In the genomic region with DNA sequence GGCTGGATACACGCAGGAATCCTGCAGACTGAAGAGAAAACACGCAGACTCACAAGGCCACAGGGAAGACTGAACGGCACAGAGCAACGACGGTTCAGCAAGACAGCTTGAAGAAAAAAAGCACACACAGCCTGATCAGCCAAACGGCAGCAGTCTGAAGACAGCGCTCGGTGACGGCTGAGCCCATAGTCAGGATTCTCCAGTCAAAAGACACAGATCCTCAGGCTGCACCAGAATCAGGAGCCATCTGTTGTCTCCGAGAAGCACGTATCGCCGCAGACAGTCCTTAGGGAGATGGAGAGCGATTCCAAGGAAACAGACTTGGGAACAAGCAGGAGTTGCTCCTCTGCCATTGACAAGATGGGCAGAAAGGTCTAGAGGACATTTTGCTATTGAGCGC, we compare ENCODE assay signal across 14 mouse cellular contexts. TPM values are rescaled to one million over a fixed set of nuclear protein-coding genes. Genes with fewer than 3 reads are reported as not detected.
DNase-seq lines count a peak whose midpoint lies in the region; ATAC-seq and TF ChIP-seq lines count a peak whose summit lies in the region.
"Had no signal": no experiment of that assay in that cellular context is flagged by ENCODE, and none has a peak within 500 bp of the region (broad histone marks: within the 10 kb centered on the region; RNA-seq: fewer than 3 reads in every experiment).

No protein-coding gene starts in this region.

- H3K9me3 ChIP-seq in hindbrain, embryonic 14.5 days (ENCODE audit: control insufficient read depth, low read length) = no peaks in the 10 kb centered on the region
- H3K9me3 ChIP-seq in neural tube, embryonic 15.5 days (replicated peaks) = no peaks in the 10 kb centered on the region
- H3K9me3 ChIP-seq: kidney, embryonic 15.5 days; liver, embryonic 12.5 days had no signal

- no peaks in the 10 kb centered on the region for H3K36me3 ChIP-seq in hindbrain, embryonic 14.5 days (replicated peaks; ENCODE audit: control insufficient read depth, insufficient read depth)
- H3K36me3 ChIP-seq in neural tube, embryonic 15.5 days = no peaks in the 10 kb centered on the region
- H3K36me3 ChIP-seq: kidney, embryonic 15.5 days; liver, embryonic 12.5 days had no signal

- DNase-seq in left cerebral cortex, adult 2 months (ENCODE audit: extremely low spot score in 1 of 2, low spot score in 2 of 2) = no peak
- no peak for DNase-seq in left cerebral cortex, adult 8-10 months (ENCODE audit: low spot score in 2 of 2)
- DNase-seq in brain, embryonic 18.5 days (ENCODE audit: low read depth, low spot score) = peak; percentile 45
- DNase-seq in hindbrain, embryonic 14.5 days (ENCODE audit: low spot score) = no peak
- no peak for DNase-seq in urinary bladder, postnatal 14 days (ENCODE audit: low spot score)
- DNase-seq in adrenal gland, postnatal 14 days = no peak
- DNase-seq: adrenal gland, adult 8-10 months; gastrocnemius, adult 2 months; heart, postnatal 4 days; lung, postnatal 10 days had no signal

- no peak overlapping the region for H3K4me3 ChIP-seq in left cerebral cortex, adult 2 months
- no peak overlapping the region for H3K4me3 ChIP-seq in hindbrain, embryonic 14.5 days (replicated peaks; ENCODE audit: low read length)
- no peak overlapping the region for H3K4me3 ChIP-seq in neural tube, embryonic 15.5 days (replicated peaks)
- H3K4me3 ChIP-seq: gastrocnemius, adult 2 months; kidney, embryonic 15.5 days; liver, embryonic 12.5 days had no signal

- no peak overlapping the region for H3K9ac ChIP-seq in hindbrain, embryonic 14.5 days
- no peak overlapping the region for H3K9ac ChIP-seq in neural tube, embryonic 15.5 days (replicated peaks)
- H3K9ac ChIP-seq: kidney, embryonic 15.5 days; liver, embryonic 12.5 days had no signal

- WGBS in hindbrain, embryonic 14.5 days = 54% methylated on average over 15 of the region's 15 CpGs
- 64% methylated on average over 15 of the region's 15 CpGs for WGBS in neural tube, embryonic 15.5 days

- no peak for TF ChIP-seq CTCF in left cerebral cortex, adult 2 months (IDR thresholded peaks at IDR 0.05)

- no peaks in the 10 kb centered on the region for H3K4me1 ChIP-seq in hindbrain, embryonic 14.5 days (replicated peaks; ENCODE audit: control insufficient read depth, insufficient read depth, low read length)
- H3K4me1 ChIP-seq in neural tube, embryonic 15.5 days = no peaks in the 10 kb centered on the region
- H3K4me1 ChIP-seq: kidney, embryonic 15.5 days; liver, embryonic 12.5 days had no signal

- no peaks in the 10 kb centered on the region for H3K27me3 ChIP-seq in hindbrain, embryonic 14.5 days (ENCODE audit: control insufficient read depth, insufficient read depth, low read length)
- H3K27me3 ChIP-seq in neural tube, embryonic 15.5 days (replicated peaks) = no peaks in the 10 kb centered on the region
- H3K27me3 ChIP-seq: kidney, embryonic 15.5 days had no signal

- H3K27ac ChIP-seq in left cerebral cortex, adult 2 months = 0 out of 2 replicates have a peak overlapping the region, but pooled peaks have one; percentile 8
- H3K27ac ChIP-seq in hindbrain, embryonic 14.5 days = peak overlapping the region; percentile 41
- H3K27ac ChIP-seq in neural tube, embryonic 15.5 days (replicated peaks) = 0 out of 2 replicates have a peak overlapping the region, but pooled peaks have one; percentile 18
- H3K27ac ChIP-seq: gastrocnemius, adult 2 months; kidney, embryonic 15.5 days; liver, embryonic 12.5 days had no signal

- intact Hi-C loops in left cerebral cortex, adult 2 months (cut with DNase I) = no loop called here

- 0 out of 2 replicates have a peak overlapping the region, but pooled peaks have one; percentile 4 for H3K4me2 ChIP-seq in hindbrain, embryonic 14.5 days (replicated peaks)
- no peak overlapping the region for H3K4me2 ChIP-seq in neural tube, embryonic 15.5 days
- H3K4me2 ChIP-seq: kidney, embryonic 15.5 days; liver, embryonic 12.5 days had no signal

- no peak for ATAC-seq in hindbrain, embryonic 14.5 days (ENCODE audit: low FRiP score)
- ATAC-seq in neural tube, embryonic 15.5 days (ENCODE audit: low FRiP score) = no peak
- ATAC-seq: liver, embryonic 12.5 days had no signal

RNA-seq across cellular contexts. Expression of a gene that starts 56.4 kb away (rescaled TPM):
- total RNA-seq in left cerebral cortex, adult 2 months (2021) = 1 to 10 TPM; 5.5 to 6.8 TPM
- total RNA-seq in left cerebral cortex, adult 8-10 months (2022) = 1 to 10 TPM; 4.7 to 6.5 (median 5.8) TPM
- polyA plus RNA-seq in hindbrain, embryonic 14.5 days (2014; fragmentation: Nextera tagmentation; extraction: Ambion mirVana) = 9.5 and 10.0 TPM in 2 replicates
- polyA plus RNA-seq in neural tube, embryonic 15.5 days (2015; fragmentation: Nextera tagmentation; extraction: Ambion mirVana) = 6.6 and 6.8 TPM in 2 replicates
- total RNA-seq in adrenal gland, postnatal 14 days (2021) = 1.7 and 1.9 TPM in 2 replicates
- total RNA-seq: monocyte, adult 5-6 weeks had no signal
